20 mouse cellular contexts compared by ENCODE assay signal in genomic region chr1:155693443-155693842, GRCm38 (mm10). TPM values are rescaled to one million over a fixed set of nuclear protein-coding genes. Genes with fewer than 3 reads are reported as not detected.
A peak's percentile ranks its signal among the peaks of the same experiment; 100 is the strongest.
DNase-seq lines count a peak whose midpoint lies in the region; ATAC-seq and TF ChIP-seq lines count a peak whose summit lies in the region.
"Had no signal": no experiment of that assay in that cellular context is flagged by ENCODE, and none has a peak within 500 bp of the region (broad histone marks: within the 10 kb centered on the region; RNA-seq: fewer than 3 reads in every experiment).

No protein-coding gene starts in this region.

- H3K36me3 ChIP-seq in midbrain, embryonic 14.5 days (ENCODE audit: control insufficient read depth, insufficient read depth, low read length) = no peaks in the 10 kb centered on the region
- no peaks in the 10 kb centered on the region for H3K36me3 ChIP-seq in midbrain, embryonic 15.5 days (replicated peaks)
- no peaks in the 10 kb centered on the region for H3K36me3 ChIP-seq in limb, embryonic 14.5 days (ENCODE audit: control insufficient read depth, insufficient read depth, low read length)
- no peaks in the 10 kb centered on the region for H3K36me3 ChIP-seq in neural tube, embryonic 15.5 days
- no peaks in the 10 kb centered on the region for H3K36me3 ChIP-seq in heart, embryonic 11.5 days (ENCODE audit: control insufficient read depth, insufficient read depth, low read length)
- H3K36me3 ChIP-seq: heart, embryonic 12.5 days; intestine, embryonic 15.5 days; neural tube, embryonic 12.5 days had no signal

- TF ChIP-seq CTCF in cerebellum, adult 2 months (IDR thresholded peaks at IDR 0.05; ENCODE audit: borderline replicate concordance, insufficient read depth, low read depth, low read length) = no peak

- no peak for TF ChIP-seq POLR2A in limb, embryonic 14.5 days (IDR thresholded peaks at IDR 0.05; ENCODE audit: borderline replicate concordance, extremely low read depth, insufficient read depth, insufficient read length)
- TF ChIP-seq POLR2A in cerebellum, adult 2 months (IDR thresholded peaks at IDR 0.05; ENCODE audit: borderline replicate concordance, insufficient read depth, low read length) = no peak

- peak; percentile 21 for DNase-seq in midbrain, embryonic 14.5 days
- DNase-seq in limb, embryonic 14.5 days (ENCODE audit: low spot score) = no peak
- DNase-seq in lung, postnatal 10 days = peak; percentile 25
- DNase-seq in cerebellum, adult 2 months = no peak
- DNase-seq: adrenal gland, adult 2 months; cerebellum, adult 9-10 months; heart, postnatal 14 days; kidney, postnatal 4 days; liver; right cerebral cortex, postnatal 14 days; spleen, adult 18-20 months had no signal

- WGBS in midbrain, embryonic 14.5 days = 33% methylated on average over 5 of the region's 5 CpGs
- 36% methylated on average over 5 of the region's 5 CpGs for WGBS in midbrain, embryonic 15.5 days
- 10% methylated on average over 5 of the region's 5 CpGs for WGBS in limb, embryonic 14.5 days
- WGBS in neural tube, embryonic 15.5 days = 21% methylated on average over 5 of the region's 5 CpGs
- 71% methylated on average over 5 of the region's 5 CpGs for WGBS in cerebellum, adult 2 months
- 58% methylated on average over 5 of the region's 5 CpGs for WGBS in heart, embryonic 11.5 days (ENCODE audit: insufficient replicate concordance)

- H3K9me3 ChIP-seq in midbrain, embryonic 14.5 days (ENCODE audit: control insufficient read depth, low read length) = no peaks in the 10 kb centered on the region
- H3K9me3 ChIP-seq in midbrain, embryonic 15.5 days = no peaks in the 10 kb centered on the region
- no peaks in the 10 kb centered on the region for H3K9me3 ChIP-seq in limb, embryonic 14.5 days (ENCODE audit: control insufficient read depth, low read length)
- H3K9me3 ChIP-seq in neural tube, embryonic 15.5 days (replicated peaks) = no peaks in the 10 kb centered on the region
- no peaks in the 10 kb centered on the region for H3K9me3 ChIP-seq in heart, embryonic 11.5 days (replicated peaks; ENCODE audit: control insufficient read depth, low read length)
- H3K9me3 ChIP-seq: heart, embryonic 12.5 days; intestine, embryonic 15.5 days; neural tube, embryonic 12.5 days had no signal

- H3K4me3 ChIP-seq in midbrain, embryonic 14.5 days (replicated peaks; ENCODE audit: low read depth, low read length) = no peak overlapping the region
- H3K4me3 ChIP-seq in midbrain, embryonic 15.5 days = no peak overlapping the region
- H3K4me3 ChIP-seq in limb, embryonic 14.5 days (replicated peaks; ENCODE audit: low read length) = no peak overlapping the region
- H3K4me3 ChIP-seq in neural tube, embryonic 15.5 days (replicated peaks) = no peak overlapping the region
- H3K4me3 ChIP-seq in cerebellum, adult 2 months (replicated peaks; ENCODE audit: insufficient read depth, low read depth, low read length) = no peak overlapping the region
- no peak overlapping the region for H3K4me3 ChIP-seq in heart, embryonic 11.5 days (ENCODE audit: low read depth, low read length)
- H3K4me3 ChIP-seq: heart, embryonic 12.5 days; intestine, embryonic 15.5 days; neural tube, embryonic 12.5 days had no signal

- no peaks in the 10 kb centered on the region for H3K27me3 ChIP-seq in midbrain, embryonic 14.5 days (ENCODE audit: control insufficient read depth, insufficient read depth, low read length)
- H3K27me3 ChIP-seq in midbrain, embryonic 15.5 days (replicated peaks) = no peaks in the 10 kb centered on the region
- no peaks in the 10 kb centered on the region for H3K27me3 ChIP-seq in limb, embryonic 14.5 days (ENCODE audit: control insufficient read depth, insufficient read depth, low read length)
- no peaks in the 10 kb centered on the region for H3K27me3 ChIP-seq in neural tube, embryonic 15.5 days (replicated peaks)
- H3K27me3 ChIP-seq in cerebellum, adult 2 months (ENCODE audit: control insufficient read depth, insufficient read depth, low read length) = no peaks in the 10 kb centered on the region
- H3K27me3 ChIP-seq in heart, embryonic 11.5 days (ENCODE audit: control insufficient read depth, insufficient read depth, low read length) = no peaks in the 10 kb centered on the region
- H3K27me3 ChIP-seq: heart, embryonic 12.5 days; intestine, embryonic 15.5 days; neural tube, embryonic 12.5 days had no signal

- ATAC-seq in midbrain, embryonic 14.5 days (ENCODE audit: low FRiP score, low TSS enrichment) = no peak
- no peak; the same call in 1 of the 2 replicates for ATAC-seq in midbrain, embryonic 15.5 days (replicated peaks)
- ATAC-seq in limb, embryonic 14.5 days (ENCODE audit: low FRiP score, low read depth) = peak; percentile 56; the same call in 1 of the 2 replicates
- peak; percentile 30 for ATAC-seq in neural tube, embryonic 15.5 days (ENCODE audit: low FRiP score)
- no peak for ATAC-seq in heart, embryonic 11.5 days (replicated peaks; ENCODE audit: insufficient number of reproducible peaks, low FRiP score, low TSS enrichment)
- ATAC-seq: forebrain, embryonic 14.5 days; intestine, embryonic 15.5 days had no signal

- H3K4me1 ChIP-seq in midbrain, embryonic 14.5 days (ENCODE audit: control insufficient read depth, insufficient read depth, low read length) = peaks cover 15% of the 10 kb centered on the region; the same call in 1 of the 2 replicates
- peaks cover 10% of the 10 kb centered on the region; the same call in 1 of the 2 replicates for H3K4me1 ChIP-seq in midbrain, embryonic 15.5 days
- peaks cover 13% of the 10 kb centered on the region for H3K4me1 ChIP-seq in limb, embryonic 14.5 days (ENCODE audit: control insufficient read depth, insufficient read depth, low read length)
- H3K4me1 ChIP-seq in neural tube, embryonic 15.5 days = peaks cover 21% of the 10 kb centered on the region
- peaks cover 4% of the 10 kb centered on the region for H3K4me1 ChIP-seq in cerebellum, adult 2 months (ENCODE audit: control insufficient read depth, insufficient read depth, low read length)
- no peaks in the 10 kb centered on the region for H3K4me1 ChIP-seq in heart, embryonic 11.5 days (ENCODE audit: control insufficient read depth, insufficient read depth, low read length)

- no peak overlapping the region for H3K27ac ChIP-seq in midbrain, embryonic 14.5 days (replicated peaks; ENCODE audit: low read depth, low read length)
- no peak overlapping the region for H3K27ac ChIP-seq in midbrain, embryonic 15.5 days
- H3K27ac ChIP-seq in limb, embryonic 14.5 days (replicated peaks; ENCODE audit: low read depth, low read length) = no peak overlapping the region
- no peak overlapping the region for H3K27ac ChIP-seq in neural tube, embryonic 15.5 days (replicated peaks)
- H3K27ac ChIP-seq in cerebellum, adult 2 months (ENCODE audit: insufficient read depth, low read length) = no peak overlapping the region
- no peak overlapping the region for H3K27ac ChIP-seq in heart, embryonic 11.5 days (ENCODE audit: low read depth, low read length)
- H3K27ac ChIP-seq: hindbrain, embryonic 14.5 days; intestine, embryonic 15.5 days; neural tube, embryonic 12.5 days had no signal

- H3K9ac ChIP-seq in midbrain, embryonic 14.5 days (replicated peaks; ENCODE audit: low read length) = no peak overlapping the region
- no peak overlapping the region for H3K9ac ChIP-seq in midbrain, embryonic 15.5 days
- H3K9ac ChIP-seq in limb, embryonic 14.5 days (ENCODE audit: low read depth, low read length, severe bottlenecking) = no peak overlapping the region
- no peak overlapping the region for H3K9ac ChIP-seq in neural tube, embryonic 15.5 days (replicated peaks)
- H3K9ac ChIP-seq in heart, embryonic 11.5 days (ENCODE audit: low read depth, low read length) = no peak overlapping the region
- H3K9ac ChIP-seq: heart, embryonic 12.5 days; hindbrain, embryonic 14.5 days; intestine, embryonic 15.5 days; neural tube, embryonic 12.5 days had no signal

- H3K4me2 ChIP-seq in midbrain, embryonic 14.5 days (ENCODE audit: low read length) = no peak overlapping the region
- H3K4me2 ChIP-seq in midbrain, embryonic 15.5 days = no peak overlapping the region
- H3K4me2 ChIP-seq in limb, embryonic 14.5 days (replicated peaks; ENCODE audit: low read depth, low read length, severe bottlenecking) = no peak overlapping the region
- H3K4me2 ChIP-seq in neural tube, embryonic 15.5 days = no peak overlapping the region
- no peak overlapping the region for H3K4me2 ChIP-seq in heart, embryonic 11.5 days
- H3K4me2 ChIP-seq: heart, embryonic 12.5 days; hindbrain, embryonic 14.5 days; intestine, embryonic 15.5 days; neural tube, embryonic 12.5 days had no signal

RNA-seq across cellular contexts. Expression of gene Lhx4, which starts 58.0 kb away (rescaled TPM):
- 1.8 and 3.5 TPM in 2 replicates for polyA plus RNA-seq in midbrain, embryonic 14.5 days (2014; fragmentation: Nextera tagmentation; extraction: Ambion mirVana)
- 1.5 and 1.6 TPM in 2 replicates for polyA plus RNA-seq in midbrain, embryonic 15.5 days (2015; fragmentation: Nextera tagmentation; extraction: Ambion mirVana)
- polyA plus RNA-seq in limb, embryonic 14.5 days (2012; rRNA removed) = not detected in 2 replicates
- not detected in 2 replicates for polyA plus RNA-seq in limb, embryonic 14.5 days (2014; fragmentation: Nextera tagmentation; extraction: Ambion mirVana)
- polyA plus RNA-seq in neural tube, embryonic 15.5 days (2015; fragmentation: Nextera tagmentation; extraction: Ambion mirVana) = 3.5 and 5.0 TPM in 2 replicates
- polyA plus RNA-seq in cerebellum, adult 2 months (2012; rRNA removed) = 0.55 and 1.0 TPM in 2 replicates
- polyA plus RNA-seq in heart, embryonic 11.5 days (2014; fragmentation: Nextera tagmentation; extraction: Ambion mirVana) = not detected in 2 replicates
- polyA plus RNA-seq: forebrain, embryonic 14.5 days; heart, embryonic 12.5 days; intestine, embryonic 15.5 days; liver, embryonic 16.5 days had no signal

Comparison
In these comparisons a context has a peak if more than half of its experiments do, and no peak if none do; other contexts are left out.
1. ATAC-seq: peak in limb, embryonic 14.5 days (single experiment) and neural tube, embryonic 15.5 days (single experiment); none in midbrain, embryonic 14.5 days (single experiment), midbrain, embryonic 15.5 days (single experiment) and heart, embryonic 11.5 days (single experiment).
2. DNase-seq: peak in midbrain, embryonic 14.5 days (single experiment) and lung, postnatal 10 days (single experiment); none in limb, embryonic 14.5 days (single experiment) and cerebellum, adult 2 months (0 of 2).